Mouse (Mus musculus): ENCODE results near the gene Thada.

Gene Thada

GRCm38 (mm10) chr17:84182311-84183271 is 283.4 kb downstream of the Thada start:
- no peak for DNase-seq

GRCm38 (mm10) chr17:84181502-84182310 is 284.3 kb downstream of the Thada start:
- peak; percentile 44 for DNase-seq

- DNase-seq = no peak
Observed at GRCm38 (mm10) chr17:84180715-84181501, 285.1 kb downstream of the Thada start.

- no peak for DNase-seq
Observed at GRCm38 (mm10) chr17:84179973-84180365, 286.0 kb downstream of the Thada start.

GRCm38 (mm10) chr17:84179026-84179972 is 286.7 kb downstream of the Thada start:
- no peak for DNase-seq

GRCm38 (mm10) chr17:84177481-84177880 is 288.5 kb downstream of the Thada start:
- DNase-seq = no peak

- DNase-seq = peak; percentile 2
Observed at GRCm38 (mm10) chr17:84176446-84176845, 289.6 kb downstream of the Thada start.

- peak; percentile 3 for DNase-seq
Observed at GRCm38 (mm10) chr17:84175196-84175595, 290.8 kb downstream of the Thada start.

- DNase-seq = no peak
Observed at GRCm38 (mm10) chr17:84167377-84167776, 298.6 kb downstream of the Thada start.

- peak; percentile 0 for DNase-seq
Observed at GRCm38 (mm10) chr17:84166135-84166860, 299.7 kb downstream of the Thada start.

GRCm38 (mm10) chr17:84165735-84166134 is 300.3 kb downstream of the Thada start:
- DNase-seq = peak; percentile 1

GRCm38 (mm10) chr17:84164146-84164545 is 301.9 kb downstream of the Thada start:
- DNase-seq = peak; percentile 1

- DNase-seq = peak; percentile 5
Observed at GRCm38 (mm10) chr17:84163066-84163785, 302.8 kb downstream of the Thada start.

GRCm38 (mm10) chr17:84162211-84162760 is 303.7 kb downstream of the Thada start:
- peak; percentile 1 for DNase-seq

GRCm38 (mm10) chr17:84161231-84161854 is 304.7 kb downstream of the Thada start:
- DNase-seq = peak; percentile 8

GRCm38 (mm10) chr17:84158891-84159290 is 307.1 kb downstream of the Thada start:
- peak; percentile 1 for DNase-seq

- peak; percentile 0 for DNase-seq
Observed at GRCm38 (mm10) chr17:84158461-84158795, 307.6 kb downstream of the Thada start.

- DNase-seq = peak; percentile 2
Observed at GRCm38 (mm10) chr17:84157743-84158460, 308.1 kb downstream of the Thada start.

Data from right cerebral cortex, postnatal 14 days (tissue).